Mouse (Mus musculus) bone marrow macrophage, adult 2 months (primary cell): ENCODE results near the gene Fryl.

Source experiments
- CTCF ChIP-seq: IDR thresholded peaks from 2 replicates; pipeline ENCODE4 v1.5.1; 2012; ENCODE audit warnings: low read depth, mild to moderate bottlenecking, low read length, moderate library complexity
- POLR2A ChIP-seq: IDR thresholded peaks from 2 replicates; pipeline ENCODE4 v1.6.1; 2012; ENCODE audit warnings: mild to moderate bottlenecking, low read depth, low read length, borderline replicate concordance

- TF ChIP-seq CTCF, result no peak
- TF ChIP-seq POLR2A, result no peak
These were observed 279.9 kb downstream of the Fryl start for GRCm38 (mm10) chr5:72976539-72976938.
